Mouse (Mus musculus): ENCODE measurements around the gene Pik3r1.

- TF ChIP-seq CTCF (IDR thresholded peaks at IDR 0.05; ENCODE audit: insufficient read depth, low read length) (no peak), POLR2A (IDR thresholded peaks at IDR 0.05; ENCODE audit: borderline replicate concordance, extremely low read depth, low read depth, low read length) (no peak)
These were observed 16.2 kb downstream of the Pik3r1 start for GRCm38 (mm10) chr13:101751816-101752215.
